Mouse (Mus musculus): Measurements from ENCODE around the gene 9130409I23Rik.

DNA sequence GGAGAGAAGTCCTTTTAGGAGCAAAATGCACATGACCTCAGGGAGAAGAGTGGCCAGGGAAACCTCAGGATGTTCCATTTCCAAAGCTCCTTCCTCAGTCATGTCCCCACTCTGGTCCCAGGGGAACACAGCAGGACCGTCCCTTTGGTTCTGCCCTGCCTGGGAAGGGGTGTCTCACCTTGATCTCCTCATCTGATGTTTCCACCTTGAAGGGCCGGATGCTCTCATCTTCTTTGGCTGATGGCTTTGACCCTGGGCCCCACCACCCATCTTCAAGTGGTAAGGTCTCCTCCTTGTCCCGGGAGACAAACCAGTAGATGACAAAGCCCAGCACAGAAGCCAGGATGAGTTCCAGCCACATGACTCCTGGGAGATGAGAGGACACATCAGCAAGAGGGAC lies 49.4 kb upstream of the 9130409I23Rik start:
- TF ChIP-seq CTCF (IDR thresholded peaks at IDR 0.05; ENCODE audit: extremely low read depth, insufficient read depth, low read length) (no peak), POLR2A (IDR thresholded peaks at IDR 0.05; ENCODE audit: extremely low read depth, insufficient read depth, low read length) (no peak)
